Mouse (Mus musculus) liver, embryonic 16.5 days (tissue): ENCODE data around the gene Fbxw11. TPM values are rescaled to one million over a fixed set of nuclear protein-coding genes. Genes with fewer than 3 reads are reported as not detected.

Source experiments
- ATAC-seq: fragments of 200-750 bp; cut with Nextera tagmentation; 2 replicates; pipeline ENCODE4 v1.8.0; 2017; ENCODE audit warnings: low read depth, mild to moderate bottlenecking, moderate number of reproducible peaks, moderate library complexity
- H3K27ac ChIP-seq: fragments of 300-500 bp; sonication (generic); 2 replicates; pipeline ENCODE4 v1.5.1; 2014; ENCODE audit warnings: mild to moderate bottlenecking, low read length
- H3K27me3 ChIP-seq: fragments of 300-500 bp; sonication (generic); 2 replicates; pipeline ENCODE4 v1.6.1; 2014; ENCODE audit warnings: low read depth, low read length, mixed read lengths; ENCODE audit not compliant: control insufficient read depth, insufficient read depth
- H3K36me3 ChIP-seq: fragments of 300-500 bp; sonication (generic); 2 replicates; pipeline ENCODE4 v1.6.1; 2014; ENCODE audit warnings: mild to moderate bottlenecking; ENCODE audit not compliant: control insufficient read depth, insufficient read depth
- H3K4me1 ChIP-seq: fragments of 300-500 bp; sonication (generic); 2 replicates; pipeline ENCODE4 v1.6.1; 2014; ENCODE audit warnings: low read depth, low read length, mixed read lengths; ENCODE audit not compliant: control insufficient read depth
- H3K4me2 ChIP-seq: fragments of 300-500 bp; sonication (generic); 2 replicates; pipeline ENCODE4 v1.6.1; 2014; ENCODE audit warnings: low read depth, low read length, mixed read lengths
- H3K4me3 ChIP-seq: fragments of 300-500 bp; sonication (generic); 2 replicates; pipeline ENCODE4 v1.5.1; 2014; ENCODE audit warnings: low read depth, mild to moderate bottlenecking, low read length
- H3K9ac ChIP-seq: fragments of 300-500 bp; sonication (generic); 2 replicates; pipeline ENCODE4 v1.6.1; 2014; ENCODE audit warnings: low read depth, low read length
- H3K9me3 ChIP-seq: fragments of 300-500 bp; sonication (generic); replicated peaks from 2 replicates; pipeline ENCODE4 v1.6.1; 2016; ENCODE audit warnings: low read length; ENCODE audit not compliant: control insufficient read depth
- WGBS: fragments of 180-500 bp; shearing (Covaris S2); extraction: QIAGEN DNeasy Blood & Tissue Kit; methylation state at CpG from one replicate; pipeline ENCODE4 v1.1.7; 2014; ENCODE audit not compliant: insufficient replicate concordance; 5-methylcytosine and 5-hydroxymethylcytosine counted together
- polyA plus RNA-seq: library from polyadenylated mRNA; unstranded; fragments of >200 nt; fragmentation: Nextera tagmentation; extraction: Ambion mirVana; gene quantifications from 2 replicates; pipeline ENCODE4 v1.2.1, GENCODE M21; 2015

Gene Fbxw11
- polyA plus RNA-seq, 1 experiment from 2014 or later = 19.8 TPM

DNA sequence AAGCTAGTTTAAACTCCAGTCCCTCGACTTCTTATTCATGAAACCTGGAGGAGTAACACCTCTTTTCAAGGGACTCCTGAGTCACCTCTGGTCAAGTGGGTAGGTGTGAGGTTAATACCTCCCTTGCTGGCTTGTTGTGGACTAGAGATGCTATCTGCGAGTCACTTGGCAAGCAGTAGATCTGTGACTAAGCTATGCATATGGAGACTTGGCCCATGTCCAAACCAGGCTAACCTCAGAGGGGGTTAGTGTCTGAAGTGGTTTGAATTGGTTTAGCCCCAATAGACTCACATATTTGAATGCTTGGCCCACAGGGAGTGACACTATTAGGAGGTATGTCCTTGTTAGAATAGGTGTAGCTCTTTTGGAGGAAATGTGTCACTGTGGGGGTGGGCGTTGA, 120.2 kb downstream of the Fbxw11 start:
- ATAC-seq = no peak
- no peak overlapping the region for H3K9ac ChIP-seq
- H3K27ac ChIP-seq = no peak overlapping the region
- H3K9me3 ChIP-seq = no peaks in the 10 kb centered on the region
- 47% methylated on average over 3 of the region's 3 CpGs for WGBS
- H3K27me3 ChIP-seq = no peaks in the 10 kb centered on the region
- no peaks in the 10 kb centered on the region for H3K36me3 ChIP-seq
- H3K4me2 ChIP-seq = no peak overlapping the region
- H3K4me1 ChIP-seq = no peaks in the 10 kb centered on the region
- no peak overlapping the region for H3K4me3 ChIP-seq

DNA sequence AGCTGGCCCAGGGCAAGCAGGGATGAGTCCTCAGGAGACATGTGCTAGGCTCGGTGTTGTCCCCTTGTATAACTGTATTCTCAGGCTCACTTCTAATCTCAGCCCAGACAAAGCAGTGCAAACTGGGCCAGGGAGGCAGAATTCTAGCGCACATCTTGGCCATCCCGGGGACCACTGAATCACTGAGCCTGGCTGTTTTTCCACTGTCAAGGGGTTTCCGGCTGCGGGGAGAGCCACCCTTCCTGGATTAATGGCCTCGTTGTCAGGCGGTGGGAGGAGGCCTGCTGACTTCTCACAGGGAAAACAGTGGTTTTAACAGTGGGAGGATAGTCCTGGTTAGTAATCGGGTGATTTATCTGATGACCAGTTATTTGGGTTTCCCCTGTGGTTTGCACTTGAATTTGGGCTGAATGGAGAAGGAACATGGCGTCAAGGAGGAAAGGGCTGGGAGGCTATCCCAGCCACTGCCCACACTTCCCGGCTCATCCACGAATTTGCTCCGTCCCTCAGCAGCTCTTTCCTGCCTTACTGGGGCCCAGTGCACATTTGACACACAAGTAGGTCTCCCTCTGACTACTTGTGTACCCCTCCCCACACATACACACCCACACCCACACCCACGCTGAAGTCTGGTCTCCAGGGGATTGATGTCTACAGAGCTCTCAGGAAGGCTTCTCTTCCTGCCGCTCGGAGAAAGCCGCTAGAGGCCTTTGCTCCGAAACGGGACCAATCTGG, 125.1 kb downstream of the Fbxw11 start:
- 51% methylated on average over 18 of the region's 18 CpGs for WGBS
- ATAC-seq = no peak
- H3K9me3 ChIP-seq = no peaks in the 10 kb centered on the region

DNA sequence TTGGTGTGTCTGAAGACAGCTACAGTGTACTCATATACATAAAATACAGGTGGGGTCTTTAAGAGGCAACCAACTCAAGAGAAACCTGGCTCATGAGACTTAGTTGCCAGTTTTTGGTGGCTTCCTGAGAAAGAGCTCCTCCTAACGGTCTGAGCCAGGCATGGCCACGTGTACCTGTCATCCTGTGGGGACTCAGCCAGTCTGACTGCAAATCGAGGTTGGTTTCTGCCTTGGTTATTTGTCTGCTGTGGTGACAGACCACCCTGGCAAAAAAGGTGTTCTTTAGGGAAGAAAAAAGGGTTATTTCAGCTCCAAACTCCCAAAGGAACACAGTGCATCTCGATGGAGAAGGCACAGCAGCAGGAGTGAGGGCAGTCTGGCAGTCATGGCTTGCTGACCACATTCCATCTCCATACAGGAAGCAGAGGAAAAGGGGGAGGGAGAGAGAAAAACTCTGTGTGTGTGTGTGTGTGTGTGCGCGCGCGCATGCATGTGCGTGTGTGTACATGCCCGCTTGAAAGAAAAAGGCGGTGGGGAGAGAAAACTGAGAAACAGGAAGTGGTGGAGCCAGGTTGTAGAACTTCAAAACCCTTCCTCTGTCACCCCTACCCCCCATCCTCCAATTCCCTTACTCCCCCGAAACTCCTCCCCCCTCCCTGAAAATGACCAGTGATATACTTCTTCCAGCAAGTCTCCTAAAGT, 126.3 kb downstream of the Fbxw11 start:
- no peaks in the 10 kb centered on the region for H3K27me3 ChIP-seq
- no peak for ATAC-seq
- H3K4me1 ChIP-seq = no peaks in the 10 kb centered on the region
- H3K36me3 ChIP-seq = no peaks in the 10 kb centered on the region
- WGBS = 51% methylated on average over 12 of the region's 12 CpGs
- H3K9ac ChIP-seq = no peak overlapping the region
- H3K9me3 ChIP-seq = no peaks in the 10 kb centered on the region
- H3K4me2 ChIP-seq = no peak overlapping the region
- no peak overlapping the region for H3K4me3 ChIP-seq
- H3K27ac ChIP-seq = no peak overlapping the region

More for the DNA sequence above, 125.1 kb downstream of the Fbxw11 start:
- Histone ChIP-seq H3K27me3 (no peaks in the 10 kb centered on the region), H3K4me2 (no peak overlapping the region), H3K27ac (no peak overlapping the region), H3K4me3 (no peak overlapping the region), H3K4me1 (no peaks in the 10 kb centered on the region), H3K9ac (no peak overlapping the region), H3K36me3 (no peaks in the 10 kb centered on the region)

DNA sequence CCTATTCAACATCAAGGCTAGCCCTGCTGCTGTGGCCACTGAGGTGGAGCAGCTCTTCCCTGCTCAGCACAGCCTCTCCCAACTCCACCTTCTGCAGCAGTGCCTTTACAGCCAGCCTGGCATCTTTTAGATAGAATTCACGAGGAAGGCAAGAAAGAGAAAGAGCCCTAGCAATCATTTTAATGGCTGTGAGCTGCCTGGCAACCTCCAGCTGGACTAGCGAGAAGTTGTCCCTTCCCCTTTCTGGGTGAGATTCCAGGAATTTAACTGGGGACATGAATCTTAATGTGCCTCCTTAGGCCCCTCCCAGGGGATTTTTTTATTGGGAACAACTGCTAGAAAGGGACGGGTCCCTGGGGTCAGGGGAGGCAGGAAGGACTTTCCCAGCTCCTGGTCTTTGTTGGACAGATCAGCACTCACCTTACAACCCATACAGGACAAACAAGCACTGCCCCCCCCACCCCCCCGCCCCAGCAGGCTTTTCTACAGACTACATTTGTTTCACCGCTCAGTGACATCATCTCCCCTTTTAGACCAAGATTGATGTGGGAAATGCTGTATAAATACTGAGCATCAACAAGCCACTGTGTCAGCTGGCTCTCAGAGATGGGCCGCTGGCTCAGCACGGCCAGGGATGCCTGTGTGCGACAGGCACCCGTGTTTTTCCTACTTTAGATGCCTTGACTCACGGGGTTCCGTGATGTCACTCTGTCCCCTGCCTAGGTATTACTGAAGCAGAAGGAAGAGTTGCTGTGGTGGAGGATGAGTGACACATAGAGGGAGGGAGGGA, 138.4 kb downstream of the Fbxw11 start:
- no peaks in the 10 kb centered on the region for H3K9me3 ChIP-seq
- no peak overlapping the region for H3K27ac ChIP-seq
- no peak overlapping the region for H3K9ac ChIP-seq
- H3K36me3 ChIP-seq = no peaks in the 10 kb centered on the region
- no peak overlapping the region for H3K4me3 ChIP-seq
- no peaks in the 10 kb centered on the region for H3K4me1 ChIP-seq
- no peak overlapping the region for H3K4me2 ChIP-seq
- no peak for ATAC-seq
- 48% methylated on average over 11 of the region's 11 CpGs for WGBS
- no peaks in the 10 kb centered on the region for H3K27me3 ChIP-seq

DNA sequence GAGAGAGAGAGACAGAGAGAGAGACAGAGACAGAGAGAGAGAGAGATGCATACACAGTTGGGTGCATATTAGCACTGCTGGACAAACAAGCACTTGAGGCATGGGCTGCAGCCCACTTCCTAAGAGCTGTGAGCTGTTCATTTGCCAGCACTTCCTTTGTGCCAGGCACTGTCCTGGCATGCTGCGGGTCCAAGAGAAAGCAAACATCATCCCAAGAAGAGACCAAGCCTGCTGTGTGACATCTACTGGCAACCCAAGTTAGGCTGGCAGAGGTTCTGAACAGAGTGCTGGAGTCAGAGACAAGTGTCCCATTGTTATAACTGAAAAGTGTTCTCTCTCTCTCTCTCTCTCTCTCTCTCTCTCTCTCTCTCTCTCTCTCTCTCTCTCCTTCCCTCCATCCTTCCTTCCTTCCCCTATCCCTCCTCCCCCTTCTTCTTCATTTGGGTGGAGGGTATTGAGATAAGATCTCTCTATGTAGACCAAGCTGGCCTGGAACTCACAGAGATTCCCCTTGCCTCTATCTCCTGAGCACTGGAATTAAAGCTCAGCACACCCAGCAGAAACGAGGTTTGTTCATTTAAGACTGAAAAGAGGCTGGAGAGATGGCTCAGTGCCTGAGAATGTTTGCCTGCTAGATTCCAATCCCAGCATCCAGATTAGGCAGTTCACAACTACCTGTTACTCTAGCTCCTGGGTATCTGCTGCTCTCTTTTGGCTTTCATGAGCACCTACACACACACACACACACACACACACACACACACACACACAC, 139.3 kb downstream of the Fbxw11 start:
- 21% methylated on average over 2 of the region's 2 CpGs for whole genome bisulfite sequencing
- no peaks in the 10 kb centered on the region for H3K4me1 ChIP-seq
- H3K9ac ChIP-seq = no peak overlapping the region
- H3K27ac ChIP-seq = no peak overlapping the region
- no peak overlapping the region for H3K4me2 ChIP-seq
- no peaks in the 10 kb centered on the region for H3K9me3 ChIP-seq
- no peaks in the 10 kb centered on the region for H3K36me3 ChIP-seq
- ATAC-seq = no peak
- H3K27me3 ChIP-seq = no peaks in the 10 kb centered on the region
- H3K4me3 ChIP-seq = no peak overlapping the region

DNA sequence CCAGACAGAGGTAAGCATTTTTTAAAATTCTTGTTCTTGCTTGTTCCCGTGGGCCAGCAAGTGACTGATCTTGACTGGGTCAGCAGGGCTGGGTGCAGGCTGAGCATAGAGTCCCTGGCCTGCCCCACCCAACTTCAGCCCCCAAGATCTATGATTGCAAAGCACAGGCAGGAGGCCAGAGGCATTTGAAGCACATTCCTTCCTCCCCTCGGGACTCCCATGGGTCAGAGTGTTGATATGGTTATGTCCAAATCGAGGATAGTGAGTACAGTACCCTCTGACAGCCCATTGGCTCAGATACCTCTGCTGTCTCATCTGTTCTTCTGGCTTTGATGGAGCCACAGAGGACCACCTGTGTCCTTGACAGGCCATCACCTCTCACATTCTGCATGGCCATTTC, 140.2 kb downstream of the Fbxw11 start:
- H3K4me3 ChIP-seq = no peak overlapping the region
- H3K9ac ChIP-seq = no peak overlapping the region
- no peak overlapping the region for H3K27ac ChIP-seq
- H3K4me1 ChIP-seq = no peaks in the 10 kb centered on the region
- 42% methylated on average over 3 of the region's 3 CpGs for WGBS
- H3K4me2 ChIP-seq = no peak overlapping the region
- no peaks in the 10 kb centered on the region for H3K27me3 ChIP-seq
- H3K9me3 ChIP-seq = no peaks in the 10 kb centered on the region
- no peak for ATAC-seq
- no peaks in the 10 kb centered on the region for H3K36me3 ChIP-seq

DNA sequence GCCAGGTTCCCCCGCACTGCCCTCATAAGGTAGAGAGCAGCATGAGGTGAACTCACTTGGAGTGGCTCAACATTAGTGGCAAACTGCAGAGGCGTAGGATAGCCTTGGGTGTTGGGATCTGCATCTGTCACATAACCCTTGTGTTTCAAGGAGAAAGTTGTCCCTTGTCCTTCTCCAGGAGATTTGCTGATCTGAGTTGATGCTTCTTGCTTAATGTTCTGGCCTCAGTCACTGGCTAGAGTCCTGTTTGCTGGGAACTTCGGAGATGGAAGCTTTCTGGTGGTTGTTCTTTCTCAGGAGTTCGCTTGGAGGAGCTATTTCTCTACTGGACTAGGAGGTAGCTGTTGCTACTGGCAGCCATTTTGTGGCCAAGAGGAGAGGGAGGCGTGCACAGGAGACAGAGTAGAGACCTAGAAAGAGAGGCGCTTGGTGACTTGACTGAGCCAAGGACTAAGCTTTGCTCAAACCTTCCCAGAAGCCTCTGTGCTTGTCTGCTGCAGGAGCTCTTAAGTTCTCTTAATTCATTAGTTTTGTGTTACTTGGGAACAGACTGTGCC, 143.1 kb downstream of the Fbxw11 start:
- Histone ChIP-seq H3K9me3 (no peaks in the 10 kb centered on the region), H3K27ac (no peak overlapping the region), H3K4me3 (no peak overlapping the region), H3K27me3 (no peaks in the 10 kb centered on the region), H3K4me2 (no peak overlapping the region), H3K4me1 (no peaks in the 10 kb centered on the region), H3K9ac (no peak overlapping the region), H3K36me3 (no peaks in the 10 kb centered on the region)
- no peak for ATAC-seq
- 58% methylated on average over 6 of the region's 6 CpGs for WGBS

DNA sequence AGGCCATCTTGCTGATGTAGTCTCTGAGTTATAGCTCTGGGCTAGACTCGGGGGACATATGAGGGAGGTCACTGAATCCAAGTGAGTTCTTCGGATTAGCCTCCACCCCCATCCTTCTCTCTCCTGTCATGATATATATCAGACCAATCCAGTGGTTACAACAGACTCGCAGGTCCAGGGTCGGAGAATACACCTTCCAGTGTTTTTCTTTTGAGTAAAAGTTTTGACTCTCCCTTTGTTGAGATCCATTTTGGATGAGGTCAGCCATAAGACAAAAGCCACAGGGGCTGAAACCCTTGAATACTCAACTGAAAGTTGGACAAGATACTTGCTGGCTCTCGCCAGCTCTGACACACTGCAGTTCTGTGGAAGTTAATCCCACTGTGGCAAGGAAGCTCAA, 143.7 kb downstream of the Fbxw11 start:
- Histone ChIP-seq H3K27ac (no peak overlapping the region), H3K4me1 (no peaks in the 10 kb centered on the region), H3K27me3 (no peaks in the 10 kb centered on the region), H3K4me2 (no peak overlapping the region), H3K4me3 (no peak overlapping the region), H3K9me3 (no peaks in the 10 kb centered on the region), H3K36me3 (no peaks in the 10 kb centered on the region), H3K9ac (no peak overlapping the region)
- 57% methylated on average over 5 of the region's 5 CpGs for WGBS
- no peak for ATAC-seq
